Mouse (Mus musculus) olfactory bulb, adult 2 months (tissue): Measurements from ENCODE around the gene Hoxa6. TPM values are rescaled to one million over a fixed set of nuclear protein-coding genes. Genes with fewer than 3 reads are reported as not detected.

Experiments used
- H3K27ac ChIP-seq: fragments of 200-500 bp; 2 replicates; pipeline ENCODE4 v1.5.1; 2012; ENCODE audit warnings: low read depth, low read length; ENCODE audit not compliant: insufficient read depth
- H3K4me1 ChIP-seq: fragments of 200-500 bp; 2 replicates; pipeline ENCODE4 v1.6.1; 2012; ENCODE audit warnings: low read length; ENCODE audit not compliant: control insufficient read depth, insufficient read depth
- H3K4me3 ChIP-seq: fragments of 200-500 bp; 2 replicates; pipeline ENCODE4 v1.5.1; 2012; ENCODE audit warnings: mild to moderate bottlenecking, low read depth, low read length, moderate library complexity; ENCODE audit not compliant: insufficient read depth
- CTCF ChIP-seq: fragments of 200-500 bp; IDR thresholded peaks from 2 replicates; pipeline ENCODE4 v1.5.1; 2012; ENCODE audit warnings: low read depth, mild to moderate bottlenecking, low read length, moderate library complexity; ENCODE audit not compliant: insufficient read depth
- POLR2A ChIP-seq: fragments of 200-500 bp; IDR thresholded peaks from 2 replicates; pipeline ENCODE4 v1.6.1; 2012; ENCODE audit warnings: mild to moderate bottlenecking, low read depth, low read length, moderate library complexity; ENCODE audit not compliant: insufficient read depth
- WGBS: fragments of 180-500 bp; shearing (Covaris S2); methylation state at CpG from one replicate; pipeline ENCODE4 v1.1.7; 2018; 5-methylcytosine and 5-hydroxymethylcytosine counted together
- polyA plus RNA-seq: library from polyadenylated mRNA; stranded (reverse); fragments of >200 nt; gene quantifications from 2 replicates; pipeline ENCODE4 v1.2.4, GENCODE M21; 2012; ENCODE audit warnings: low replicate concordance; ENCODE audit not compliant: missing spikeins, insufficient read depth, insufficient read length

Hoxa6 gene
- polyA plus RNA-seq, 1 experiment: not detected

DNA sequence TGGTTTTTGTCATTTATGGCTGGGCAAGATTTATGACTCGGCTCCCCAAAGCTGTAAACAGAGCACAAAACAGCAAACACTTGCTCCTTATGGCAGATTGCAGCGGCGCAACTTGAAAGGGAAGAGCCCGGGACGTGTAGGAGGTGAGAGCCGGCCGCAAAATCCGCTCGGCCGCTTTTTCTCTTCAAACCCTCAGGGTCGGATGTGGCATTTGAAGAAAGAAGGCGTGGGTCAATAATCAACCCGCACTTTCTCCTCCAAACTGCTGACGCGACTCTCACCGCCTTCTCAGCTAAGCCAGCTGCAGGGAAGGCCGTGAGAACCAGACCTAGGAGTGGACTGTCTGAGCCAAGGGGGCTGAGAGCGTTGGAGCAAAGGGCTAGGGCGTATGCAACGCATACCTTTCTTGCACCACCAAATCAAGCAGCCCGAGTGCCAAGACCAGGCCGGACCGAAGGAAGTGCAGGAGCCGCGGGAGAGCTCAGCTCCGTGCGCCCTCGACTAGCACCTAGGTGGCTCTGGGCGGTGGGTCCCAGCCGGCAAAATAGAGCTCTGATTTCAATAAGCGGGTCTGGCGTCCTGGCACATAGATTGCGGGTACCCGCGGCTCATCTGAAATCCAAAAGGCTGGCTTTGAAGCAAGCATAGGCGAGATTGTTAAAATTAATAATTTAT is 31.3 kb downstream of the Hoxa6 start, which contains the start of gene 5730596B20Rik:
5730596B20Rik (plus strand) TSS at position 438 of the 675 bp plus-strand sequence.
- no peak within 1 kb of the TSS for H3K4me3 ChIP-seq
- H3K4me1 ChIP-seq: peaks cover 3% of the 10 kb centered on the region; the same call in 1 of the 2 replicates
- 3% methylated on average over 36 of the region's 36 CpGs for WGBS
- no peak for TF ChIP-seq POLR2A
- TF ChIP-seq CTCF: no peak
- no peak within 1 kb of the TSS for H3K27ac ChIP-seq

DNA sequence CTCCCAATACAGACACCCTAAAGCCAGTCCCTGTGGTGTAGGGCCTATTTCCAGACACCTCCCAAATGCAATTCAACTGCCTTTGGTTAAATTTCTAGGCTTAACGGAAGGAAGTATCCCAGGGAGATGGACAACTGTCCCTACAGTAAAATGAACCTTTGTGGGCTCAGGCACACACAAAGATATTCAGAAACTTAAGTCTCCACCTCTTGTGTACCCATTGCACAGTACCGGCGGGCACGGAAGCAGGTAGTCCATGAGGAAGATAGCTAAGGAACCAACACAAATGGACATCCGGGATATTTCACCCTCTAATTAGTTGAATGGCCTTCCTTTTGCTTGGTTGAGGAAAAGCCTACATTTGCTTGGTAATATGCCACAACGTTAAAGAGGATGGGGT is 32.1 kb downstream of the Hoxa6 start:
- Histone ChIP-seq H3K27ac (no peak overlapping the region), H3K4me1 (peaks cover 3% of the 10 kb centered on the region; the same call in 1 of the 2 replicates), H3K4me3 (no peak overlapping the region)
- 4% methylated on average over 6 of the region's 6 CpGs for WGBS
- TF ChIP-seq POLR2A (no peak), CTCF (no peak)

GRCm38 (mm10) chr6:52175864-52176263 is 32.7 kb downstream of the Hoxa6 start:
- H3K27ac ChIP-seq: no peak overlapping the region
- WGBS: 4% methylated on average over 19 of the region's 35 CpGs

GRCm38 (mm10) chr6:52174968-52175751 is 33.4 kb downstream of the Hoxa6 start:
- WGBS: 1% methylated on average over 41 of the region's 41 CpGs
- Histone ChIP-seq H3K4me1 (peaks cover 3% of the 10 kb centered on the region; the same call in 1 of the 2 replicates), H3K4me3 (no peak overlapping the region), H3K27ac (no peak overlapping the region)
- no peak for TF ChIP-seq CTCF

More at GRCm38 (mm10) chr6:52175864-52176263, 32.7 kb downstream of the Hoxa6 start:
- TF ChIP-seq POLR2A (no peak), CTCF (no peak)
- H3K4me3 ChIP-seq: no peak overlapping the region
- peaks cover 3% of the 10 kb centered on the region; the same call in 1 of the 2 replicates for H3K4me1 ChIP-seq

DNA sequence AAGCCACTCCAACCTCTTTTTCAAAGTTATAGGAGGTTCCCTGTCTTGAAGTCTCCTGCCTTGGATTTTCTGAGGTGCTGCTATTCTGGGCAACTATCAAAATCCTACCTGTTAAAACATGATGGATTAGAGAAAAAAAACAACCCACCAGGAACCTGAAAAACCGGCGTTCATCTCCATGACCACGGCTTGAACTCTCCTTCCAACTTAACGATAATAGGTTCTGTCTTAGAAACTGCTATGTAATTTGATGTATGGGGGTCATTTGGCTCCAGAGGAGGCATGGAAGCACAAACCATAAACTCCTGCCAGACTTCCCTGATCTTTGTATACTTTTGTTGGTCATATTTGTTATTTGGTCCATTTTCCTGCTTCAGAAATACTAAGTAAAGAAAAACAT is 34.9 kb downstream of the Hoxa6 start:
- TF ChIP-seq CTCF: no peak
- no peak for TF ChIP-seq POLR2A
- Histone ChIP-seq H3K4me1 (peaks cover 3% of the 10 kb centered on the region; the same call in 1 of the 2 replicates), H3K4me3 (no peak overlapping the region), H3K27ac (no peak overlapping the region)
- 8% methylated on average over 4 of the region's 4 CpGs for WGBS

GRCm38 (mm10) chr6:52172501-52172900 is 36.0 kb downstream of the Hoxa6 start:
- 1% methylated on average over 35 of the region's 35 CpGs for WGBS
- H3K27ac ChIP-seq: no peak overlapping the region

GRCm38 (mm10) chr6:52171938-52172337 is 36.6 kb downstream of the Hoxa6 start:
- Histone ChIP-seq H3K27ac (no peak overlapping the region), H3K4me3 (no peak overlapping the region), H3K4me1 (peaks cover 3% of the 10 kb centered on the region; the same call in 1 of the 2 replicates)
- 11% methylated on average over 7 of the region's 7 CpGs for WGBS
- TF ChIP-seq CTCF (no peak), POLR2A (no peak)

More at GRCm38 (mm10) chr6:52172501-52172900, 36.0 kb downstream of the Hoxa6 start:
- no peak for TF ChIP-seq CTCF
- no peak for TF ChIP-seq POLR2A
- Histone ChIP-seq H3K4me1 (peaks cover 3% of the 10 kb centered on the region; the same call in 1 of the 2 replicates), H3K4me3 (no peak overlapping the region)

GRCm38 (mm10) chr6:52171331-52171730 is 37.2 kb downstream of the Hoxa6 start:
- TF ChIP-seq CTCF: no peak
- no peak for TF ChIP-seq POLR2A
- no peak overlapping the region for H3K4me3 ChIP-seq
- H3K27ac ChIP-seq: no peak overlapping the region
- WGBS: 7% methylated on average over 4 of the region's 4 CpGs
- H3K4me1 ChIP-seq: peaks cover 3% of the 10 kb centered on the region; the same call in 1 of the 2 replicates

GRCm38 (mm10) chr6:52170898-52171223 is 37.7 kb downstream of the Hoxa6 start:
- peaks cover 3% of the 10 kb centered on the region; the same call in 1 of the 2 replicates for H3K4me1 ChIP-seq

More at GRCm38 (mm10) chr6:52170898-52171223, 37.7 kb downstream of the Hoxa6 start:
- 12% methylated on average over 5 of the region's 5 CpGs for WGBS
- Histone ChIP-seq H3K27ac (no peak overlapping the region), H3K4me3 (no peak overlapping the region)
- TF ChIP-seq POLR2A: no peak
- TF ChIP-seq CTCF: no peak
